Mouse (Mus musculus): Measurements from ENCODE around the gene Inpp5f.

DNA sequence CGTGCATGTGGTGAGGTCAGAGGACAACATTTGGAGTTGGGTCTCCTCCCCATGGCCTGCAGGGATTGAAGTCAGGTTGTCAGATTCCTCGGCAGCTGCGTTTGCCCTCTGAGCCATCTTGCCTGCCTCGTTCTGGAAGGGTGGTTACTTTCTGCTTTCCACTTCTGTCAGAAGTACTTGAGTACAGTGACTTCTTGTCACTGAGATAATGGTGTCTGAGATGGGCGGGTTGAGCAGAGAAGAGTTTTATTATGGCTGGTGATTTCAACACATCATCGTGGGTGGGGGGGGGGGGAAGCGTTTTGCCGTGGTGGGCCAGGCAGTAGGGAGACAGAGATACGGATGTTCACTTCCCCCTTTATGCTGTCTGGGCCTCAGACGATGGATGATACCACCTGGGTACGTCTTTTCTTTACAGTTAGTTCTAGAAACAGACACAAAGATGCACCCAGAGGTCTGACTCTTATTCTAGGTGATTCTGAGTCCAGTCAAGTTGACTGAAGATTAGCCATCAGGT, 53.8 kb downstream of the Inpp5f start:
- no peak for TF ChIP-seq CTCF (IDR thresholded peaks at IDR 0.05; ENCODE audit: low read depth, low read length)
- TF ChIP-seq GATA1 (IDR thresholded peaks at IDR 0.05; ENCODE audit: borderline replicate concordance, low read length), result no peak

All from G1E (cell line).